Mouse (Mus musculus) cortical plate, adult 2 months (tissue): Measurements from ENCODE around the gene Morc2a. TPM values are rescaled to one million over a fixed set of nuclear protein-coding genes. Genes with fewer than 3 reads are reported as not detected.
A peak's percentile ranks its signal among the peaks of the same experiment; 100 is the strongest.

Experiments
- H3K27ac ChIP-seq: fragments of 200-500 bp; 2 replicates; pipeline ENCODE4 v1.5.1; 2012; ENCODE audit warnings: low read length, control low read depth, inconsistent platforms; ENCODE audit not compliant: insufficient read depth
- H3K4me1 ChIP-seq: fragments of 200-500 bp; 2 replicates; pipeline ENCODE4 v1.6.1; 2011; ENCODE audit warnings: low read length; ENCODE audit not compliant: control insufficient read depth, insufficient read depth
- H3K4me3 ChIP-seq: fragments of 200-500 bp; 2 replicates; pipeline ENCODE4 v1.5.1; 2011; ENCODE audit warnings: mild to moderate bottlenecking, low read length, control low read depth; ENCODE audit not compliant: insufficient read depth
- CTCF ChIP-seq: fragments of 200-500 bp; IDR thresholded peaks from 2 replicates; pipeline ENCODE4 v1.5.1; 2011; ENCODE audit warnings: mild to moderate bottlenecking, control low read depth, low read length; ENCODE audit not compliant: insufficient read depth; ENCODE audit errors: extremely low read depth
- POLR2A ChIP-seq: fragments of 200-500 bp; IDR thresholded peaks from 2 replicates; pipeline ENCODE4 v1.6.1; 2011; ENCODE audit warnings: mild to moderate bottlenecking, low read length, control low read depth; ENCODE audit not compliant: insufficient read depth; ENCODE audit errors: extremely low read depth
- polyA plus RNA-seq: library from polyadenylated mRNA; depleted of rRNA; stranded (reverse); fragments of >200 nt; gene quantifications from 2 replicates; pipeline ENCODE4 v1.2.3, GENCODE M21; 2012

Morc2a gene
- polyA plus RNA-seq, 1 experiment = 24.5 TPM

DNA sequence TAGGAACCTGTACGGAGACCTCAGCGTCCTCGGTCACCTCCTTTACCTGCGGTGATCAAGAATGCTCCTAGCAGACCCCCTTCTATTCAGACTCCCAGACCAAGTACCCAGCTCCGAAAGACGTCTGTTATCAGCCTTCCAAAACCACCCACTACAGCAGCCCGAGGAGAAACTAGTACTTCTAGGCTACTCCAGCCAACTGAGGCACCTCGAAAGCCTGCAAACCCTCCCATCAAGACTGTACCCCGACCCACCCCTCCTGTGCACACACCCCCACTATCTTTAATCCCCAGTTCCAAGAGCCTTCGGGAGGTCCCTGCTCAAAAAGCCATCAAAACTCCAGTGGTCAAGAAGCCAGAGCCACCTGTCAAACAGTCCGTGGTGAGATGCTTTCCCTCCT lies 34.7 kb downstream of the Morc2a start:
- H3K4me1 ChIP-seq = no peaks in the 10 kb centered on the region
- no peak overlapping the region for H3K27ac ChIP-seq
- TF ChIP-seq POLR2A (no peak), CTCF (no peak)
- H3K4me3 ChIP-seq = no peak overlapping the region

DNA sequence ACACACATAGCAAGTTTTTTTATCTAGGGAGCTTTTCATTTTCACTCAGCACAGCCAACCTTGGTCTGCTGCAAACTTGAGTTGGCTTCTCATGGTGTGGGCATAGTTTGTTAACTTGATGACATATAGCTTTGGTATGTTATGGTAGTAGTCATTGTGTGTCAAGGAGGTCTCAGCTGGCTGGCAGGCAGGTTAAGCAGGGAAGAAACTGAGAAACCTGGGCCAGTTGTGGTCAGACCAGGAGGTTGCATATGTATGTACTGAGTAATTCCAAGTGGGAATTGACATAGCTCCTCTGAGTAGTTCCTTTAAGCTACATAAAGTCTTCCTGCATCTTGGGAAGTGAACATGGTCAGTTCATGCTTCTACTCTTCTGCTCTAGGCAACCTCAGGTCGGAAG lies 35.2 kb downstream of the Morc2a start:
- TF ChIP-seq CTCF (no peak), POLR2A (no peak)
- Histone ChIP-seq H3K27ac (no peak overlapping the region), H3K4me3 (no peak overlapping the region), H3K4me1 (no peaks in the 10 kb centered on the region)

DNA sequence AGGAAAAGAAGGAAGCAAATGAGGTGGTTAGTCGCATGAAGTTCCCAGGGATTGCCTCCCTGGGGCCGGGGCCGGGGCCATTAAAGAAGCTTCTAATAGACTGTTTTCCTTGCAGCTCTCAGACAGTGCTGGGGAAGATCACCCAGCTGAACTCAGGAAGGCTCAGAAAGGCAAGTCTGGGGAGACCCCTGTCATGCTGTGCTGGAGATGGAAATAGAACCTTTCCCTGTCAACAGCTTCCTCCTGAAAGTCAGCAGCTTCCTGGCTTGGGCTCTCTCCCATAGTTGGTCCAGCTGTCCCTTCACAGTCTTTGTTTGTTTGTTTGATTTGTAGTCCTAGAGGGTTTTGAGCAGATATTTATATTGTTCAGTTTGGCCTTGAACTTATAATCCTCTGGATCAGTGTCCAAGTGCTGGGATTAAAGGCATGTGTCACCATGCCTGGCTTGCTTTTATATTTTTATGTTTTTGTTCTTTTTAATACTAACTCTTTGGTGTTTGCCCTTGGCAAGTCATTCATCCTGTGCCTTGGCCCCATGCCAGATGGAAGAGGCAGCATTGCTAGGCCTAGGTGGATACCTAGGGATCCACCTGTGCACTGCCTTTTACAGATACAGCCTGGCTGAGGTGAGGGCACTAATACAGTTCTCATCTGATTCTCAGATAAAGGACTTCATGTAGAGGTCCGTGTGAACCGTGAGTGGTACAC lies 35.9 kb downstream of the Morc2a start:
- TF ChIP-seq POLR2A (no peak), CTCF (no peak)
- Histone ChIP-seq H3K4me1 (no peaks in the 10 kb centered on the region), H3K4me3 (no peak overlapping the region), H3K27ac (no peak overlapping the region)

DNA sequence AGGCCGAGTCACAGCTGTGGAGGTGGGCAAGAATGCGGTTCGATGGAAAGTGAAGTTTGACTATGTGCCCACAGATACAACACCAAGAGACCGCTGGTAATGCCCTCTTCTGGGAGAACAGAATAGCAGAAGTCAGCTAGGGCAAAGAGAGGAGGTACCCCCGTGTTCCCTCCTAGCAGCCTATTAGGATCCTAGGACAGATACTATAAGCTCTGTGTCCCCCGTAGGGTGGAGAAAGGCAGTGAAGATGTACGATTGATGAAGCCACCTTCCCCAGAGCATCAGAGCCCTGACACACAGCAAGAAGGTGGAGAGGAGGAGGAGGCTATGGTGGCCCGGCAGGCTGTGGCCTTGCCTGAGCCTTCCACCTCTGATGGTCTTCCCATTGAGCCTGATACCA lies 36.4 kb downstream of the Morc2a start:
- Histone ChIP-seq H3K4me3 (no peak overlapping the region), H3K27ac (no peak overlapping the region), H3K4me1 (no peaks in the 10 kb centered on the region)
- TF ChIP-seq POLR2A (no peak), CTCF (no peak)

DNA sequence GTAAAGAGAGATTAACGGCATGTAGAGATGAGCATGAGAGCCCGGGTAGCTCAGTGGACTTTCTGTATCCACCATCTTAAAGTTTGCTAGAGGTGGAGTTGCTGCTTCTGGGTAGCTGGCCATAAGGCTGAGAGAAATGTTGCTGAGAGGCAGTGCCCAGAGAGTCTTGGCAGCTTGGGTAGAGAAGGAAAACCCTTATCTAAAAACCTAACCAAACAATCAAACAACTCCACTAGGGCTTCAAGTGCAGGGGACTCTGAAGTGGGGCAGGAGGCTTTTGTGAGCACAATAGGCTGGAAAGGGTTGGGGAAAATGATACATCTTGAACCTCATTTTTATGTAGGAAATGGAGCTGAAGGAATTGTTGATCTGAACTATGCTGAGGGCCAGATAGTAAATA lies 37.3 kb downstream of the Morc2a start:
- Histone ChIP-seq H3K27ac (no peak overlapping the region), H3K4me3 (no peak overlapping the region), H3K4me1 (no peaks in the 10 kb centered on the region)
- TF ChIP-seq CTCF (no peak), POLR2A (no peak)

DNA sequence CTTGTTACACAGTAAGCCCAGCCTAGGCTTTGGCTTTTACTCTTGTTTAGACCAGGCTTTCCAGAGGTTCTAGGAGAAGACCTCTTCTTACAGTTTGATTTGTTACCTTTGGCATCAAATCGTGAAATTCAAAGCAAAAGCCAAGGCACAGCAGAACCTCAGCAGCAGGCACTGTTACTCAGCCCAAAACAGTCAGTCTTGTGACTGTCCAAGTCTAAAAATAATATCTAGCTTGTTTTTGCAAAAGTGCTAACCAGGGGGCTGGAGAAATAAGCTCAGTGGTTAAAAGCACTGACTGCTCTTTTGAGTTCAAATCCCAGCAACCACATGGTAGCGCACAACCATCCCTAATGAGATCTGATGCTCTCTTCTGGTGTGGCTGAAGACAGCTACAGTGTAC lies 37.9 kb downstream of the Morc2a start:
- TF ChIP-seq POLR2A = no peak
- no peak for TF ChIP-seq CTCF
- Histone ChIP-seq H3K4me3 (no peak overlapping the region), H3K4me1 (no peaks in the 10 kb centered on the region), H3K27ac (no peak overlapping the region)

DNA sequence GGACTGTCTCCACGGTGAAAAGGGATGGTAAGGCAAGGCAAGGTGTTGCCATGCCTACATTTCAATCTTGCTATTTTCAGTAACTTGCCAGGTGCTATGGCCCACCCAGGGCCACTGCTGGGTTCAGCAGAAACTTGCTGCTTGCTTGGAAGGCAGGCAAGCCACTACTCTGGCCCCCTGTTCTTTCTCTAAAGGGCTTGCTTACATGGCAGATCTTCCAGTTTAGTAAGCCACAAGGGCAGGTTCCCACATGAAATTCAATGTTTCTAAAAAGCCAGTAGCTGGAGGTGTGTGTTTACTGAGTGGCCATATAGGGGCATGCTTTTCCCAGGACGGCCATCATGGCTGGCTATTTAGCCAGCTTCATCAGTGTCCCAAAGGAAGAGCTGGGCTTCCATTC lies 42.8 kb downstream of the Morc2a start:
- H3K27ac ChIP-seq = no peak overlapping the region
- no peaks in the 10 kb centered on the region for H3K4me1 ChIP-seq
- TF ChIP-seq POLR2A = no peak
- no peak for TF ChIP-seq CTCF
- H3K4me3 ChIP-seq = no peak overlapping the region

DNA sequence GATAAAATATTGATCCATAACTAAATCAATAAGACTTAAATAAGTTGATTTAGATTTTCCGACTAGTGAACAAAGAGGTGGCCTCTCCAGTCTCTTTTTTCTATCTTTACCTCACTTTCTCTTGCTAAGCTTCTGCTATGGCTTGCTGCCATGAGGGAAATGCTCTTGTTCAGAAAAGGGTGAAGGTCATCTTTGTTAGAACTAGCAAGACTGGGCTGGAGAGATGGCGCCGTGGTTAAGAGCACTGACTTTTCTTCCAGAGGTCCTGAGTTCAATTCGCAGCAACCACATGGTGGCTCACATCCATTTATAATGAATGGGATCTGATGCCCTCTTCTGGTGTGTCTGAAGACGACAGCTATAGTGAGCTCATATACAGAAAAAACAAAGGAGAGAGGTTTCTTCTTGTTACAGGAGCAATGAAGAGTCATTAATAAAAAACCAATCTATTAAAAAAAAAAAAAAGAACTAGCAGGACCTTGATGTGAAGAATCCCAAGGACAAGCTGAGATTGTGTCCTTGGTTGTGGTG lies 47.2 kb downstream of the Morc2a start:
- no peak for TF ChIP-seq CTCF
- no peak for TF ChIP-seq POLR2A
- no peak overlapping the region for H3K4me3 ChIP-seq
- no peak overlapping the region for H3K27ac ChIP-seq
- no peaks in the 10 kb centered on the region for H3K4me1 ChIP-seq

DNA sequence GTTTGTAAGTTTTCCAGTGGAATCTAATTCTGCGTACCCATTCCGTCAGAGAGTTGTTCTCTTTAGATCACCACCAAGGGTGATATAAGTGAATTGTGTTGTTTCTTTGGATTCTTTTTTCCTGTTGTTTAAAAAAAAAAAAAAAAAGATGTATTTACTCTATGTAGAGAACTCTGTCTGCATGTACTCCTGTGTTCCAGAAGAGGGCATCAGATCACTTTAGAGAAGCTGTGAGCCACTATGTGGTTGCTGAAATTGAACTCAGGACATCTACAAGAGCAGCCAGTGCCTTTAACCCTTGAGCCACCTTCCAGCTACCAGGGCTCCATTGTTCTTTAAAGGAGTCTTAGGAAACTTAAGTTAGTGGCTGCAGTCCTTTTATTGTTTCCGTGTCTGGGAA lies 48.5 kb downstream of the Morc2a start:
- H3K27ac ChIP-seq = no peak overlapping the region
- no peak overlapping the region for H3K4me3 ChIP-seq
- TF ChIP-seq POLR2A (no peak), CTCF (peak; percentile 13; the same call in 1 of the 2 replicates)
- H3K4me1 ChIP-seq = no peaks in the 10 kb centered on the region

DNA sequence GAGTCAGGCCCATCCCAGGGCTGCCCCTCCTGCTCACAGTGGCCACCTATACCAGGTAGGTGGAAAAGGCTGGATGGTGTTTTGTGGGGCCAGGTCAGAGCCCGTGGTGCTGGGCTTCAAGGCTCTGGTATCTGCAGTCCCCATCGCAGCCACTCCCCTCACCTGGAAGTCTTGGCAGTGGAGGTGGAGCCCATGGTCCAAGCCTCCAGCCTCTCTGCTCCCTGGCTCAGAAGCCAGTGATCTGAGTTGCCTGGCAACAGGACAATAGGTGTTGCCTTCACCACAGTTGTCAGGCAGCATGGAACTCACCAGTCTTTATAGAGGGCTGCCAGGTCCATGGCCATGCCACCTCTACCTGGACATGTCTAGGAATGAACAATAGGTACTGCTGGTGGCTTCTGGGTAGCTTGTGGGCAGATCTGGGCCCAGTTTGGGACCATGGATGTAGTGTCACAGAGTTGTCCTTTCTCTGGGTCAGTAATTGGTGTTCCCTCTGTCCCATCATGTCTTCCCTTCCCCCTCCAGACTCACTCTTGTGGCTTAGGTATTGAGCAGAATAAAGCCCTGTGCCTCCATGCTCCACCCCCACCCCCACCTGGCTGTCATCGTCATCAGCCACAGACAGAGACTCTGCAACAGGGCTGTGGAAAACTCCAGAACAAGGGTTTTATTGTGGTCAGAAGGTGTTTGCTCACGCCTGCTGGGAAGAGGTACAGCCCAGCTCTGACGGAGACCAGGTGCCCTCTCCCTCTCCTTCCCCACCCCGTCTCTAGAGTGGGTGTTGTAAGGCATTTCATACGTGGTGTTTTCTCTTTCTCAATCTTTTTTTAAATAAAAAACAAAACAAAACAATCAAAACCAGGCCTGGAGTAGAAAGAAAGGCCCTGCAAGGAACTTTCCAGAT lies 54.4 kb downstream of the Morc2a start:
- no peak overlapping the region for H3K4me3 ChIP-seq
- H3K4me1 ChIP-seq = no peaks in the 10 kb centered on the region
- H3K27ac ChIP-seq = no peak overlapping the region
- TF ChIP-seq CTCF = no peak
- no peak for TF ChIP-seq POLR2A

DNA sequence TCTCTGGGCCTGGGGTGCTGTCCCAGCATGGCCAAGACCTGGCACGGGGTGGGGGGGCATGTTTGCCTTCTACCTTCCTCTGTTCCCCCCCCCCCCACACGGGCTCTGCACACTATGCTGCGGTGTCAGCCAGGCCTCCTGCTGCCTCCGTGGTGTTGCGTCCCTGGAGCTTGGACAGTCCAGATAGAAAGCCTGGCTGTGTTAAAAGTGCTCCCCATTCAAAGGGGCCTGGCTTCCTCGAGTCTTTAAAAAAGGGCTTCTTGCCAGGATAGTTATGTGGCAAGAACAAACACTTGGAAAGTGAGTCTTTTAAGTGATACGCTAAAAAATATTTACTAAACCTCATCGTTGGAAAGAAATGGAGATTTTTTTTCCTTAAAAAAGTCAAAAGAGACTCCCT lies 55.4 kb downstream of the Morc2a start:
- Histone ChIP-seq H3K27ac (no peak overlapping the region), H3K4me1 (no peaks in the 10 kb centered on the region), H3K4me3 (no peak overlapping the region)
- TF ChIP-seq POLR2A = no peak
- no peak for TF ChIP-seq CTCF
